Mouse (Mus musculus) G1E (cell line): ENCODE results near the gene Bach1.

Experiments
- CTCF ChIP-seq: IDR thresholded peaks from 2 replicates; pipeline ENCODE4 v1.5.1; 2012; ENCODE audit warnings: low read depth, low read length, inconsistent platforms, mixed read lengths
- TAL1 ChIP-seq: conservative IDR thresholded peaks from 2 replicates; pipeline ENCODE4 v1.6.1; 2012; ENCODE audit warnings: low read depth, low read length, inconsistent platforms, mixed read lengths

- TF ChIP-seq CTCF (0 out of 2 replicates have a peak, but pooled peaks have one; percentile 12), TAL1 (no peak)
Measured at GRCm38 (mm10) chr16:87774398-87774797, 75.7 kb downstream of the Bach1 start.
